Mouse (Mus musculus) bone marrow, adult 2 months (tissue): ENCODE data around the gene Tubg2. TPM values are rescaled to one million over a fixed set of nuclear protein-coding genes. Genes with fewer than 3 reads are reported as not detected.

Experiments used
- H3K27ac ChIP-seq: fragments of 200-500 bp; 2 replicates; pipeline ENCODE4 v1.5.1; 2012; ENCODE audit warnings: low read depth, mild to moderate bottlenecking, control low read depth, inconsistent platforms, low read length; ENCODE audit not compliant: control insufficient read depth, poor library complexity, insufficient read depth
- H3K4me1 ChIP-seq: fragments of 200-500 bp; 2 replicates; pipeline ENCODE4 v1.6.1; 2011; ENCODE audit warnings: low read length; ENCODE audit not compliant: control insufficient read depth, insufficient read depth
- H3K4me3 ChIP-seq: fragments of 200-500 bp; replicated peaks from 2 replicates; pipeline ENCODE3; 2011; ENCODE audit warnings: mild to moderate bottlenecking, low read depth, low read length, control low read depth; ENCODE audit not compliant: control insufficient read depth
- CTCF ChIP-seq: fragments of 200-500 bp; IDR thresholded peaks from 2 replicates; pipeline ENCODE4 v1.5.1; 2011; ENCODE audit warnings: low read length, control low read depth; ENCODE audit not compliant: control insufficient read depth, insufficient read depth
- POLR2A ChIP-seq: fragments of 200-500 bp; IDR thresholded peaks from 2 replicates; pipeline ENCODE4 v1.6.1; 2011; ENCODE audit warnings: low read depth, mild to moderate bottlenecking, control low read depth, low read length, borderline replicate concordance; ENCODE audit not compliant: control insufficient read depth
- WGBS: fragments of 180-500 bp; shearing (Covaris S2); methylation state at CpG from one replicate; pipeline ENCODE4 v1.1.7; 2018; 5-methylcytosine and 5-hydroxymethylcytosine counted together
- polyA plus RNA-seq: library from polyadenylated mRNA; stranded (reverse); fragments of >200 nt; gene quantifications from 2 replicates; pipeline ENCODE4 v1.2.4, GENCODE M21; 2011; ENCODE audit warnings: low replicate concordance; ENCODE audit not compliant: missing spikeins, insufficient read depth, insufficient read length

The Tubg2 gene
- polyA plus RNA-seq, 1 experiment: 3.4 TPM

DNA sequence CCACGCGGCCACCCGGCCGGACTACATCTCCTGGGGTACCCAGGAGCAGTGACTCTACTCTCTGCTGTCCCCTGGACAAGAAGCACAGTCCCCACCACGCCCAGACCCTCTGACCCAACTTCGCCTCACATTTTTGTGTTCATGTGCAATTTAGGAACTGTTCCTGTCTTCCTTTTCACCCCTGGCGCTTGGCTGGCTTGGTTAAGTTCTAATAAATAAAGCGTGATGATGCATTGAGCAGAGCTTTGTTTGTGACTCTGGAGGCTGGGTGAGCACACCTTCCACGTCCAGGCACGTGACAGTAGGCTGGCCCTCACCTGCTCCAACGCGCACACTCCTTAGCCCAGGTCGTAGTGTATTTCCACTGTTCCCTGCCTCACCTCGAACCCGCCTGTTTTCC lies 5.8 kb downstream of the Tubg2 start:
- 83% methylated on average over 15 of the region's 15 CpGs for WGBS
- Histone ChIP-seq H3K4me1 (no peaks in the 10 kb centered on the region), H3K4me3 (no peak overlapping the region), H3K27ac (no peak overlapping the region)
- no peak for TF ChIP-seq POLR2A
- no peak for TF ChIP-seq CTCF

DNA sequence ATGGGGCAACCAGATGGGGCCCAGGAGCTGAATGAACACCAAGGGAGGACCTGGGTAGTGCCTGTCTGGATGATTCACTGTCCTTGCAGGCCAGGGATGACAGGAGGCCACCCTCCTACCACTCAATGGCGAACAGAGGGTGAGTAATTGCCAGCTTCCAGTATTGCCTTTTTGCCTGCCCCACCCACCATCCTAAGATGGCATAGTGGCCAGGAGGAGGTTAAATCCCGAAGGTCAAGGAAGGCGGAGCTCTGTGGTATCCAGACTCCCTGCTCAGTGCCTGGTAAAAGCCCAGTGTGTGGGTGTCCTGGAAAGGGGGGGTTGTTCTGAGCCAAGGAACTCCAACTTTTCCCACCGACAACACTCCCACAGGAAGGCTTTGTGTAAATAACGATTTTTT lies 6.6 kb downstream of the Tubg2 start:
- no peak overlapping the region for H3K27ac ChIP-seq
- H3K4me1 ChIP-seq: no peaks in the 10 kb centered on the region
- WGBS: 65% methylated on average over 5 of the region's 5 CpGs
- no peak overlapping the region for H3K4me3 ChIP-seq
- TF ChIP-seq POLR2A: no peak
- no peak for TF ChIP-seq CTCF

DNA sequence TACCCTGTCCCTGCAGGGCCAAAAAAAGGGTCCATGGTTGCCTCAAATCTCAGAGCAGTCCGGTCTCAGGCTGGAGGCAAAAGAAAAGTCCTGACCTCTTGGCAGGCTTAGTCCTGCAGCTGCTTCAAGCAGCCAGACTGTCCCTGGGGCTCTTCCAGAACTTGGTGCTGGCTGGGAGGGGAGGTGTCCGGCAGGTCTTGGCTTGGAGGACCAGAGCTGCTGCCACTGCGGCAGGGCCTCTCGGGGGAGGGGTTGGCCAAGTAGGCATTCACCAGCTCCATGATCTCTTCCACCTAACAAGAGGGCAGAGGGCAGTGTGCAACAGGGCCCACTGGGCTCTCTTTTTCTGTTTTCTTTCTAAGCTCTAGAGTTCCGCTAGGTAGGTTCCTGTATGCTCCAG lies 7.1 kb downstream of the Tubg2 start:
- Histone ChIP-seq H3K27ac (no peak overlapping the region), H3K4me1 (no peaks in the 10 kb centered on the region), H3K4me3 (no peak overlapping the region)
- TF ChIP-seq POLR2A: no peak
- no peak for TF ChIP-seq CTCF
- WGBS: 83% methylated on average over 5 of the region's 5 CpGs

DNA sequence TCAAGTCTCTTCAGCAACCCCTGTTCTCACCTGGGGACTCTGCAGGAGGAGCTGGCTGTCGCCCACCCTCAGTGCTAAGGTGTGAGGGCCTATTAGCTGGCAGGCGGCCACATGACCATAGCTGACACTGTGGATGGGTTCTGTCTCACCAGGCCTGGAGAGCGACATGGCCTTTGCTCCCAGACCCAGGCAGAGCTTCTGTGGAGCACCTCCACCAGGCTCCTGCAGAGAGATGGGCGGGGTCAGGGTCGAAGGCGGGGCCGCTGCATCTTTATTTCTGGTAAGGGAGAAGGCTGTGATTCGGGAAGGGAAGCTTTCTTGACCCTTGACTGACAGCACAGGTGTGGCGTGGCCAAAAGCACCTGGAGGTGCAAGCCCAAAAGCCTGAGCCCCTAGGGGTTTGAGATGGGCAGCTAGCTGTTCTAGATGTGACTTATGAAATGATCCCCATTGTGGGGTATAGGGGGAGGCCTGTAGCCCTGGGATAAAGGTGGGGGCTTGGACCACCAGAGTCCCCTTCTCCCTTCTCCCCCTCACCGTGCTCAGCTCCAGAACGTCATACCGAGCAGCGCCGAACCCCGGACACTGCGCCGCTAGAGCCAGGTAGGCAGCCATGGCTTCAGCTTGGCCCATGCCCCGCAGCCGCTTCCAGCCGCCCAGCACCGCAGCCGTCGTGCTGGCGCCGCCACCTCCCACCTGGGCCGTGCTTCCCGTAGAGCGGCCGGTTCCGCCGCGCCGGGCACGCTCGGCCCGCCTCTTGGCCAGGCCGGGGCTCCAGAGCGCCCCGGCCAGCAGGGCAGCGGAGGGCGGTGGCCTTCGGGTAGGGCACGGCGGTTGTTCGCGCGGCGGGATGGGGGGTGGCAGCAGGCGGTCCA lies 8.0 kb downstream of the Tubg2 start:
- Histone ChIP-seq H3K4me3 (no peak overlapping the region), H3K4me1 (no peaks in the 10 kb centered on the region), H3K27ac (no peak overlapping the region)
- TF ChIP-seq POLR2A (no peak), CTCF (no peak)
- WGBS: 33% methylated on average over 49 of the region's 49 CpGs

DNA sequence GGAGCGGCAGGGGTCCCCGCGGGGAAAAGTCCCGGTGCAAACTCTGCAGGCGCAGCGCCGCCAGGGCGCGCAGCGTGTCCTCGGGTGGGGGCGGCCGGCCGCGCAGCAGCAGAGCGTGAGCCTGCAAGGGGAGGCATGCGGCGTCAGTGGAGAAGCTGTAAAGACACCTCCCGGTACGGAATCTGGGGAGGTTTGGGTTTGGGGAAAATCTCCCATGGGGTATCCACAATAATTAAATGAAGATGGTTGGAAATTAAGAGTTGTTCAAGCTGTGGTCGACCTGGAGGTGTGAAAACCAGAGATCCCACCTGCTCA lies 8.6 kb downstream of the Tubg2 start:
- H3K4me3 ChIP-seq: no peak overlapping the region
- 24% methylated on average over 21 of the region's 21 CpGs for WGBS
- TF ChIP-seq CTCF (no peak), POLR2A (no peak)

DNA sequence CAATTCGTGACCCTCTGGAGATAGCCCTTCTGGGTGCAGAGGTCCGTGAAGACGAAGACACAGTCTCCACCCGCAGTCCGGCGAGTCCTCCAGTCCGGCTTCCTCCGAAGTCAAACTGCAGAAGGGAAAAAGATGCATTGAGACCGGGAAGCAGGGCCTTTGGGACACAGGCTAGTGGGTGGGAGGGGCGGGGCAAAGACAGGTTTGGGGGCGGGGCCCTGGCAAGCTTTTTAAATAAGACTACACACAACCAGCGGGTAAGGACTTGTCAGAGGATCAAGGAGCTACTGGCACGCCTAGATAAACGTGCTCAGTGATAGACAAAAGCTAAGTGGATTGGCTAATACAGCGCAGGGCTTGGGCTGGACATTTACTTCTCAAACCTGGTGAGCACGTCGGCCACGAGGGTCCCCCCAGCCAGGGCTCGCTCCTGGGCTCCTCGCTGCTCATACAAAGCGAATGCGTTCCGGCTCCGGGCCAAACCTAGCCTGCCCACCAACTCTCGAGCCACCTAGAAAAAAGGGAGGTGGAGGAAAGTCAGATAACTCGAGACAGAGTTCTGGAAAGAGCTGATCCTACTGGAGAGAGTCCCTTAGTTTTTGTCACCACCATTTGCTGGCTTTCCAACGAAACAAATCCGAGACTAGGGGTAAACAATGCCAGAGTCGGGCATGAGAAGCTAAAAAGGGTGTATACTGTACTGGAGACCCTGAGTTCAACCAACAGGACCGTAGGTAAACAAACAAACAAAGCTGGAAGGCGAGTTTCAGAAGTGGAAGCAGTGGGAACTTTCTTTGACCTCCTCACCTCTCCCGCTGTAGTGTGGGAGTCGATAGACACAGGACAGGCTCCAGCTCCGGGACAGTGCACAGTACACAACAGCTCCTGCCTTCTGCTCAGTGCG lies 9.2 kb downstream of the Tubg2 start:
- no peak for TF ChIP-seq CTCF
- TF ChIP-seq POLR2A: no peak
- H3K27ac ChIP-seq: no peak overlapping the region
- H3K4me1 ChIP-seq: no peaks in the 10 kb centered on the region
- no peak overlapping the region for H3K4me3 ChIP-seq
- 31% methylated on average over 35 of the region's 35 CpGs for WGBS

More for the DNA sequence above, 8.6 kb downstream of the Tubg2 start:
- no peaks in the 10 kb centered on the region for H3K4me1 ChIP-seq
- no peak overlapping the region for H3K27ac ChIP-seq

DNA sequence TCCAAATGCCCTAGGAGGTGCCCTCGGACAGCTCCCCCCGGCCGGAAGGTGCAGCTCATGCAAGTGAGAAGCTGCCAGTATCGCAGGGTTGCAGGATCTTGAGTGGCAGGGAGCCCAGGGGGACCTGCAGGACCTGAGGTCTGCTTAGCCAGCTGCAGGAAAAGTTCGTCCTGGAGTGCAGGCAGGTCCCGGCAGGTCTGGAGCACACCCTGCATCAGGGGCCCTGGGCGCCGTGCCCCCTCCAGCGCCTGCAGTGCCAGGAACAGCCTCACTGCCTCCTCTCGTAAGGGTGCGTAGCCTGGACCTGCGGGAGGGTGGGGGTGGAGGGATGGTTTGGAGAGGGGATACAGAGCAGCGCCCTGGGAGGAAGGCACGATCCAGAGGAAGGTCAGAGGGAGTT lies 10.7 kb downstream of the Tubg2 start:
- H3K4me3 ChIP-seq: no peak overlapping the region
- TF ChIP-seq CTCF (no peak), POLR2A (no peak)
- no peaks in the 10 kb centered on the region for H3K4me1 ChIP-seq
- no peak overlapping the region for H3K27ac ChIP-seq
- 58% methylated on average over 14 of the region's 14 CpGs for WGBS

DNA sequence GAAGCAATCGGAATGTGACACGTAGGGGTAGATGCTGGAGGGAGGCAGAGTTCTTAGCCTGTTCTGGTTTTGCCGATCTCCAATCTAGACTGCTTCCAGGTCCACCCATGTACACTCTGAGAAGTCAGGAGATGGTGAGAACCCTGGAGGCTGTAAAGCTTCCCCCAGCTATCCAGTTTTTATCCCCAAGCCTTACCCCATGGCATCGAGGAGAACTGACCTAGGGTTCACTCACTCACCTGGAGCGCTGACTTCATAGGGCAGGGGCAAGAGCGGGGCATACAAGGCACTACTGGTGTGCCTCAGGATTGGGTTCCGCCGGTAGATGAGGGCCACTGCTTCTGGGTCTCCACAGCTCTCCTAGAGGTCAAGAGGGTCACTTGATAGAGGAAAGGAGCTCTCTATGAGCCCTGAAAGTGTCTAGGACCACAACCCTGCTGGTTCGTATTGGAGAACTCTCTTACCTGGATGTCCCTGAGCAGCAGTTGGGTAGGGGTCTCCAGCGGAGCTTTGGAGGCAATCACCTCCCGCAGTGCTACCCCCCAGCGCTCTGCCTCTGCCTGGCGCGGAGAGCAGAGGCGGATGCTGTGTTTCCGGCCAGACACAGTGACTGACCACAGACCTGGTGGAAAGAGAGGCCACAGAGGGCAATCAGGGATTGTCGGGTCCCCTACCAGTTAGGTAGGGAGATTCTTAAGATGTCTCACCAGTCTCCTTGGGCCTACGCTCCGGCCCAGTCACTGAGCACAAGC lies 11.7 kb downstream of the Tubg2 start:
- TF ChIP-seq POLR2A: no peak
- TF ChIP-seq CTCF: no peak
- no peaks in the 10 kb centered on the region for H3K4me1 ChIP-seq

More for the DNA sequence above, 11.7 kb downstream of the Tubg2 start:
- WGBS: 50% methylated on average over 19 of the region's 19 CpGs
- Histone ChIP-seq H3K4me3 (no peak overlapping the region), H3K27ac (no peak overlapping the region)
